Mouse (Mus musculus) brain, adult 2 months (tissue): Measurements from ENCODE around the gene Ntmt1.

Experiments used
- DNase-seq: peaks from one replicate; pipeline ENCODE4 v3.0.0; 2011; ENCODE audit warnings: low read depth, low spot score

Gene Ntmt1

GRCm38 (mm10) chr2:30807648-30808295, at the start of gene Ntmt1:
Gene Ntmt1, plus strand, starts transcription at chr2:30807826.
- DNase-seq: peak; percentile 100

- peak; percentile 45 for DNase-seq
Measured at GRCm38 (mm10) chr2:30758341-30759087, 49.1 kb upstream of the Ntmt1 start.

GRCm38 (mm10) chr2:30759088-30759374, 48.6 kb upstream of the Ntmt1 start:
- no peak for DNase-seq

GRCm38 (mm10) chr2:30759442-30759841, 48.2 kb upstream of the Ntmt1 start:
- DNase-seq: no peak

GRCm38 (mm10) chr2:30759858-30760547, 47.6 kb upstream of the Ntmt1 start:
- no peak for DNase-seq

- no peak for DNase-seq
Measured at GRCm38 (mm10) chr2:30760706-30761105, 46.9 kb upstream of the Ntmt1 start.

- no peak for DNase-seq
Measured at GRCm38 (mm10) chr2:30766446-30766845, 41.2 kb upstream of the Ntmt1 start.

GRCm38 (mm10) chr2:30767626-30768240, 39.9 kb upstream of the Ntmt1 start:
- no peak for DNase-seq

- no peak for DNase-seq
Measured at GRCm38 (mm10) chr2:30768529-30768928, 39.1 kb upstream of the Ntmt1 start.

GRCm38 (mm10) chr2:30769187-30769586, 38.4 kb upstream of the Ntmt1 start:
- peak; percentile 72 for DNase-seq

- no peak for DNase-seq
Measured at GRCm38 (mm10) chr2:30771368-30771805, 36.2 kb upstream of the Ntmt1 start.

GRCm38 (mm10) chr2:30771806-30772460, 35.7 kb upstream of the Ntmt1 start:
- DNase-seq: peak; percentile 93

GRCm38 (mm10) chr2:30772581-30773312, 34.9 kb upstream of the Ntmt1 start:
- DNase-seq: peak; percentile 63

GRCm38 (mm10) chr2:30773313-30774005, 34.2 kb upstream of the Ntmt1 start:
- no peak for DNase-seq

GRCm38 (mm10) chr2:30775955-30776354, 31.7 kb upstream of the Ntmt1 start:
- DNase-seq: no peak

- DNase-seq: no peak
Measured at GRCm38 (mm10) chr2:30777266-30777665, 30.4 kb upstream of the Ntmt1 start.

- no peak for DNase-seq
Measured at GRCm38 (mm10) chr2:30778235-30778634, 29.4 kb upstream of the Ntmt1 start.

GRCm38 (mm10) chr2:30779241-30779640, 28.4 kb upstream of the Ntmt1 start:
- no peak for DNase-seq

- no peak for DNase-seq
Measured at GRCm38 (mm10) chr2:30782312-30783290, 25.0 kb upstream of the Ntmt1 start.
